Mouse (Mus musculus) CD4-positive helper T cell, adult 2 months (primary cell): ENCODE measurements around the gene Trip6.

Experiments used
- DNase-seq: peaks from one replicate; pipeline ENCODE4 v3.0.0-alpha.2; 2012; ENCODE audit warnings: low read depth, missing footprints, low spot score

Gene Trip6

DNA sequence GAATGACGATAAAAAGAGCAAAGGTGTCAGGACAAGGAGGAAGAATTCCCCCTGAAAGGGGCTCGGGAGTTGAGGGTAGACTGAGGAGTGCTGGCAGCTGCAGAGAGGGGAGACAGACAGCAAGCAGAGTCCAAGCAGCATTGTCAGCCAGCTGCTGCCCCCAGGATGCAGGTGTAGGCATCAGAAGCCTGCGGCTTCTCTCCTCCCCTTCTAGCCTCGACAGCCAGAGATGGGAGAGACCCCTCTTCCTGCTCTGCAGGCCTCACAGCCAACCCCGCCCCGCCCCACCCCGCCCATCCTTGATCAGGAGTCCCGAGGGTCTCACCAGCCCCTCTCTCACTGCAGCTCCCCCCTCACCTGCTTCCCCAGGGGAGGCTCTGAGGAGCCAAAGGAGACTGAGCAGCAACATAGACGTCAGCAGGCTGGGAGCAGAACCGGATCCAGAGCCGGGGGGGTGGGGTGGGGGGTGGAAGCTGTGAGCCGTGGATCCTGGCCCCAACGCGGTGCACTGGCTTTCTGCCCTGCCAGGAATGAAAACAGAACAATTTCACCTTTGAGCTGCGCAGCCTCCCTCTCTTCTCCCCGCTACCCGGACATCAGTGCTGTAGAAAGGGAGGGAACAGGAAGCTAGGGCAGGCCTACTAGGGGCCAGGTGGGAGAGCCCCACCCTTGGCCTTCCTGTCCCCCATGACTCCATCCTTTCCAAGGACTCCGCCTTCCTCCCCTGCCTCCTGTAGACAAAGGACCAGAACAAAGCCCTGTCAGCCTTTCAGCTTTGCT is 45.9 kb downstream of the Trip6 start:
- DNase-seq, result no peak

DNA sequence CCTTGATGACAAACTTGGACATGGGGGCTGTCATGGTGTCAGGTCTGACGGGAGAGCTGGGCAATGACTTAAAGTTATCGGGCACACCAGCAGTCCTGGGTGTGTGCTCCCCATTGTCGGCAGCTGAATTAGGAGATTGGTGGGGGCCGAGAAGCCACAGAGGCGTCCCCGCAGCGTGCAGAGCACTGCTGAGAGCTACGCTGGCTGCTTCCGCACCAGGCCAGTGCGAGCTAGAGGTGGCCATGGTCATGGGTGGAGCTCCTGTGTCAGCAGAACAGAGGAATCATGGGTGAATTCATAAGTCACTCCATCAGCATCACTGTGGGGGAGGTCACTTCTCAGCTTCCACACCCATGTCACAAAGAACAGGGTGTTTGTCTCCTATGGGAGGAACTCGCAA is 49.4 kb downstream of the Trip6 start:
- DNase-seq, result no peak

DNA sequence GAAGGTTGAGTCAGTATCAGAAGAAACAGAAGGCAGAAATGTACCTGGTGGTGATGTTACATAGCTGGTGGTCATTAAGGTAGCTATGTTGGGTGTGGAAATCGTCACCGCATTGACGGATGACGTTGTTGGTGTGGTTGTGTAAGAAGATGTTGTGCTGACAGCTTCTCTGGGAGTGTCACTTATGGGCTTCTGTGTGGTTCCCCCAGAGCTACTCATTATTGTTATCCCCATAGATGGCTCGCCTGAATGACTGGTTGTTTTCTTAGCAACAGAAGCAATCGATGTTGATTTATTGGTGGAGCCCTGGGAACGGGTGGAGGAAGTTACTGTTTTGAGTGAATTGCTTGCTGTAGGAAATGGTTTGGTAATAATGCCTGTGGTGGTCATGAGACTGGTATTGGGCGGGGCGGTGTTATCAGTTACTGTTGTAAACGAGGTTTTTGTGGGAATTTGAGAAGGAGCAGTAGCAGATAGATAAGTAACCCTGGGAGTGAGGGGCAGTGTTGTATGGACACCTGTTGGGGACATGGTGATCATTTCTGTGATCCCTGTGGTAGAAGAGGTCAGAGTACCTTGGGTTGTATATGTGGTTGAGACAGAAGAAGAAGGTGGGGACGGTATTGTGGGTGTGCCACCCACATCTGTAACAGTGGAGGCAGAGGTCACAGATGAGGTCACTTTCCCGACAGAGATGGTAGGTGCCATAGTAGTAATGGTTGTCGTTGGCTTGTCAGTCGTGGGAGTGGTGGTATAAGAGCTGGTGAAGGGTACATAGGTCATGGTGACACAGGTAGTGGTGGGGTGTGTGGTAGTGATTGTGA is 50.1 kb downstream of the Trip6 start:
- DNase-seq, result no peak
